Mouse (Mus musculus): ENCODE data around the gene Lmntd1.

- no peak for TF ChIP-seq POLR2A (IDR thresholded peaks at IDR 0.05; ENCODE audit: insufficient read depth, low read length)
- no peak for TF ChIP-seq CTCF (IDR thresholded peaks at IDR 0.05; ENCODE audit: low read depth, low read length)
- no peak for TF ChIP-seq EP300 (IDR thresholded peaks at IDR 0.05; ENCODE audit: insufficient read depth, low read depth, low read length)
Measured at GRCm38 (mm10) chr6:145545927-145546641, 68.0 kb downstream of the Lmntd1 start.

All from ES-Bruce4 (cell line).